Mouse (Mus musculus) layer of hippocampus, adult 9-11 months (tissue): ENCODE measurements around the gene Hoxa5.

Source experiments
- DNase-seq: peaks from one replicate; pipeline ENCODE4 v3.0.0; 2022

Gene Hoxa5

GRCm38 (mm10) chr6:52212556-52213118, 8.2 kb upstream of the Hoxa5 start:
- no peak for DNase-seq

GRCm38 (mm10) chr6:52211961-52212360, 7.6 kb upstream of the Hoxa5 start:
- no peak for DNase-seq

GRCm38 (mm10) chr6:52211170-52211935, 7.0 kb upstream of the Hoxa5 start:
- peak; percentile 26 for DNase-seq

GRCm38 (mm10) chr6:52209685-52210046, 5.3 kb upstream of the Hoxa5 start:
- no peak for DNase-seq

GRCm38 (mm10) chr6:52208868-52209684, 4.7 kb upstream of the Hoxa5 start:
- DNase-seq, result no peak

GRCm38 (mm10) chr6:52208072-52208867, 3.9 kb upstream of the Hoxa5 start, which contains the start of gene Hoxa6:
Hoxa6 (minus strand) TSS chr6:52208722.
- DNase-seq, result no peak

- DNase-seq, result no peak
These were observed 3.2 kb upstream of the Hoxa5 start for GRCm38 (mm10) chr6:52207684-52207976.

- DNase-seq, result no peak
These were observed 2.7 kb upstream of the Hoxa5 start for GRCm38 (mm10) chr6:52206882-52207683.

- DNase-seq, result no peak
These were observed 1.5 kb upstream of the Hoxa5 start for GRCm38 (mm10) chr6:52205638-52206621.

GRCm38 (mm10) chr6:52205221-52205620, 834 bp upstream of the Hoxa5 start:
- no peak for DNase-seq

- DNase-seq, result no peak
These were observed 877 bp downstream of the Hoxa5 start for GRCm38 (mm10) chr6:52203371-52204049.

GRCm38 (mm10) chr6:52203121-52203370, 1.3 kb downstream of the Hoxa5 start:
- DNase-seq, result no peak

- DNase-seq, result no peak
These were observed 1.8 kb downstream of the Hoxa5 start for GRCm38 (mm10) chr6:52202362-52203120.

GRCm38 (mm10) chr6:52201269-52201668, 3.1 kb downstream of the Hoxa5 start:
- no peak for DNase-seq

GRCm38 (mm10) chr6:52200751-52201250, 3.6 kb downstream of the Hoxa5 start:
- no peak for DNase-seq

GRCm38 (mm10) chr6:52200073-52200750, 4.2 kb downstream of the Hoxa5 start:
- no peak for DNase-seq

- no peak for DNase-seq
These were observed 7.1 kb downstream of the Hoxa5 start for GRCm38 (mm10) chr6:52197271-52197670.

GRCm38 (mm10) chr6:52196811-52197210, 7.6 kb downstream of the Hoxa5 start:
- DNase-seq, result no peak

GRCm38 (mm10) chr6:52194690-52195089, 9.7 kb downstream of the Hoxa5 start:
- no peak for DNase-seq
